Mouse (Mus musculus): ENCODE measurements at regions not wholly inside any gene's neighbourhood (a gene's known extent, or its start where the extent isn't known, plus 50 kb on each side); places are given as distances from the start of the nearest gene placed in this dataset.
"Not testable (repeated sequence)": the region's sequence is repeated elsewhere in the genome, so short reads cannot be mapped to it uniquely, and the experiment has no call there.

GRCm38 (mm10) chr12:36933118-36933610 lies 175.2 kb upstream of the Meox2 start:
- no peak for DNase-seq

GRCm38 (mm10) chr12:36943903-36944302 lies 164.4 kb upstream of the Meox2 start:
- no peak for DNase-seq

- DNase-seq: peak; percentile 44
Observed at GRCm38 (mm10) chr12:36945964-36946363, 162.4 kb upstream of the Meox2 start.

GRCm38 (mm10) chr12:36947902-36948301 lies 160.4 kb upstream of the Meox2 start:
- DNase-seq: no peak

GRCm38 (mm10) chr12:36949096-36949738 lies 159.1 kb upstream of the Meox2 start:
- DNase-seq: no peak

- no peak for DNase-seq
Observed at GRCm38 (mm10) chr12:36974432-36975094, 133.8 kb upstream of the Meox2 start.

GRCm38 (mm10) chr12:36977141-36977540 lies 131.2 kb upstream of the Meox2 start:
- no peak for DNase-seq

- DNase-seq: no peak
Observed at GRCm38 (mm10) chr12:36991135-36991534, 117.2 kb upstream of the Meox2 start.

GRCm38 (mm10) chr12:36991970-36992369 lies 116.4 kb upstream of the Meox2 start:
- DNase-seq: no peak

- no peak for DNase-seq
Observed at GRCm38 (mm10) chr12:37001401-37001800, 106.9 kb upstream of the Meox2 start.

- DNase-seq: no peak
Observed at GRCm38 (mm10) chr12:37005262-37005661, 103.1 kb upstream of the Meox2 start.

GRCm38 (mm10) chr12:37010306-37010705 lies 98.0 kb upstream of the Meox2 start:
- DNase-seq: no peak

- DNase-seq: no peak
Observed at GRCm38 (mm10) chr12:37014401-37014800, 93.9 kb upstream of the Meox2 start.

GRCm38 (mm10) chr12:37014945-37015344 lies 93.4 kb upstream of the Meox2 start:
- not testable (repeated sequence) for DNase-seq

- DNase-seq: no peak
Observed at GRCm38 (mm10) chr12:37015474-37016248, 92.7 kb upstream of the Meox2 start.

GRCm38 (mm10) chr12:37047191-37047590 lies 61.1 kb upstream of the Meox2 start:
- DNase-seq: no peak

- DNase-seq: no peak
Observed at GRCm38 (mm10) chr12:37050596-37050995, 57.7 kb upstream of the Meox2 start.

GRCm38 (mm10) chr12:37057411-37057810 lies 50.9 kb upstream of the Meox2 start:
- no peak for DNase-seq

Small RNA genes lying in the stretch of these regions (microRNA-seq; reads per million reads assigned to microRNA genes)
- gene Gm44326: 0 reads per million in 2 experiments
- gene Mir5099: 142 to 157 reads per million in 2 experiments
